Mouse (Mus musculus) lung, postnatal 14 days (tissue): ENCODE results near the gene Hoxc12.

Experiments used
- DNase-seq: peaks from one replicate; pipeline ENCODE4 v3.0.0; 2021

The Hoxc12 gene

DNA sequence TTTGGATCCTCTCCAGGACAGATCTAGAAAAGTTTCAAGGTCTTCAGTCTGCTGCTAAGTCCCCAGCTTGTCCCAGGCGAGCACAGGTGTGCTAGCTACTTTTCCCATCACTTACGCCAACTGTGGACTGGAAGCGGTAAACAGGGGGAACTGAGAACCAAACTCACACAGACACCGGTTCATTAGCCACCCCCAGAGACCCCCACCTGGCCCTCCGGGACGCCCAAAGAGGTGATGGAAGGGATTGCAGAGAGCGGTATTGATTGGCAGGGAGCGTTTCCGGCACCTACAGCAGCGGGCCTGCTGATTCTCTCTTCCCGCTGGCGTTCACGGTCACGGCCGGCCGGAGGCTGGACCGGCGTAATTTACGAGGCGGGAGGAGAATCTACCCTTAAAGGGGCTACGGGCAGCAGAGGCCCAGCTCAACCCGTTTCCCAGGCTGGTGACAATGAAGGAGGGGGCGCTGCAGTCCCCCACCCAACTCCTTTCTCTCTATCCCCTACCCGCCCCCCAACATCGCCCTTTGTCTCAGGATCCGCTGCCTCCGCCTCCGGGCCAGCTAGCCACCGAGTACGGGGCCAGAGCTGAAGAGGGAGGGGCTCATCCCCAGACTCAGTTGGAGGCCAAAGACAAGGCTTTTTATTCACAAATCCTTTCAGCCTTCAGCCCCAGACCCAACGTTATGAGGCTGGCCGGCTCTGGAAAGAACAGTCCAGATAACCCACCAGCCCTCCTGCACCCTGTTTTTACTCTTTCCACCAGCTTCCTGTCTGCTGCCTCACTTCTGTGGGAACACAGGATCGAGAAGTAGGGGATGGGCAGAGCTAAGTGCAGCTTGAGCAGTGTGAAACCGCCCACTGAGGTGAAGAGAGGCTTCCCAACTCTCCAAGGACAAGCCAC is 2.9 kb downstream of the Hoxc12 start:
- DNase-seq, result no peak

GRCm38 (mm10) chr15:102942739-102943467 is 6.3 kb downstream of the Hoxc12 start:
- no peak for DNase-seq

DNA sequence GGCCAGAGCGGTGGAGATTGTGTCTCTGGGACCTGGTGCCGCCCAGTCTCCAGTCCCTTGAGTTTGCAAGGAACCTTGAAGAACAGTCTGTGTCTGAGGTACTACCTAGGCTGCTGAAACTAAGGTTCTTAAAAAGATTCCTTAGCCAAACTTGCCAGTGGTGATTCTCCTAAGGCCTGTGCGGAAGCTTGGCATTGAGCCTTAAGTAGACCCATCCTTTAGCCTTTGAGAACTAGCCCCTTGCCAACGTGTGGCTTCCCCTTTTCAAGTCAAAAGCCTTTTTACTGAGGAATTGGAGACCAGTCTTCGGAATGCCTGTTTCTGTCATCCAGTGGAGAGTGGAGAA is 6.9 kb downstream of the Hoxc12 start:
- no peak for DNase-seq

GRCm38 (mm10) chr15:102945185-102946077 is 8.9 kb downstream of the Hoxc12 start:
- DNase-seq, result no peak

DNA sequence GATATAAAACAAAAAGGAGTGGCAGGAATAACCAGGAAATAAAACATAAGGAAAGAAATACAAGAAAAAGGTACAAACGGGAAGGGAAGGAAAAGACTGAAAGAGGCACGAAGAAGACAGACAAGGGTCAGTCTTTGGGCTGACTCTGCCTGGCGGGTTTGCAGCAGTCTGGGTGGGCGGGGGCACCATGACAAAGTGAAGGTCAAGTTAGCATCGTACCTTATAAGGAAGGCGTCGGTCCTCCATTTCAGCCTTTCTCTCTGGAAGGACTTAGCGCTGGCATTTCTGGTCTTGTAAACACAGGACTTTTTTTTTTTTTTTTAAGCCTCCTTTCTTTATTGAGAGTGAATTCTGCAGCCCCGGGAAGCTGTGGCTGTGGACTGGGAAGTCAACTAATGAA is 10.7 kb downstream of the Hoxc12 start:
- no peak for DNase-seq

- no peak for DNase-seq
These were observed 12.3 kb downstream of the Hoxc12 start for GRCm38 (mm10) chr15:102948842-102949241.

DNA sequence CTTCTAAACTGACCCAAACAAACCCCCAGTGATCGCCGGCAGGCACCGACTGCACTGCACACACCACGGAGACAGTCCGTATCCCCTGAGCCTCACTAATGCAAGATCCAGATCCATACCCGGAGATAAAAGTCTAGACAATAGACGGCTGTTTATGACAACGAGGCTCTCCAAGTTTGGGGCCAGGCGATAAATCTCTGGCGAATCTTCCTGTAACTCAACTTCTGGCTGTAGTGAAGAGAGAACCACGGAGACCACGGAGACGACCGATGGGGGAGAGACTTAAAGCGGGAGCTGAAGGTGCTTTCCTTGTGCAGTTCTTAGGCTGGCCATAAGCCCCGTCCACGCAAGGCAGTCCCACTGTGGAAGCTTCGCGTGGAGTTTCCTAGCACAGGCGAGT is 13.1 kb downstream of the Hoxc12 start:
- no peak for DNase-seq

DNA sequence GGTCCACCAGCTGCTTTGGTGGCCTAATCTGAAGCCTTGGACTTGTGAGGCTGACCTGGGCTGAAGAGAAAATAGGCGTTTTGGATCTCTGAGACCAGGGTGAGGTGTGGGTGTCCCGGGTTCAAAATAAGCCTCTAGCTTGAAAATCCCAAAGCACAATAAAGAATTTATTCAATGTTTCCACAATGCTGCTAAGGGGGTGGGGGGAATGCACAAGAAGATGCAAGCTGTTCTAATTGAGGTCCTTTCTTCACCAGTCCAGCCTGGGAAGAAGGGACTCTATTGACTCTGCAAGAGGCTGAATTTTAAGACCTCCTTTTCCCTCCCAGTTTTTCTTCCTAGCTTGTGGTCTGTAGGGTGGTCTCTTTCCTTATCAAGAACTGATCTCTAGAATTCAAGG is 14.3 kb downstream of the Hoxc12 start:
- DNase-seq, result no peak

GRCm38 (mm10) chr15:102953561-102953960 is 17.0 kb downstream of the Hoxc12 start:
- DNase-seq, result no peak

- no peak for DNase-seq
These were observed 17.8 kb downstream of the Hoxc12 start, which contains the start of gene Hoxc11 for GRCm38 (mm10) chr15:102954192-102955006. TSS of gene Hoxc11 (plus strand) at chr15:102954427.

DNA sequence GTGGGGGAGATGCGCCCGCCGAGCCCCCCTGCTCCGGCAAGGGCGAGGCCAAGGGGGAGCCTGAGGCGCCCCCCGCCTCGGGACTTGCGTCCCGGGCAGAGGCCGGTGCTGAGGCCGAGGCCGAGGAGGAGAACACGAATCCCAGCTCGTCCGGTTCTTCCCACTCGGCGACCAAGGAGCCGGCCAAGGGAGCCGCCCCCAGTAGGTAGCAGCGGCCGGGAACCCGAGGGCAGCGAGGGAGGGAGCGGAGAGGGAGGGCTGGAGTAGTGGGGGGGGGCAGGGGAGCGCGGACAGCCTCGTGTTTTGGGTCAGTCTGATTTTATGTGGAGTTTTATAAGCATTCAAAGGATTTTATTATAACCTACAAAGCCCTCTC is 18.4 kb downstream of the Hoxc12 start:
- DNase-seq, result no peak

- no peak for DNase-seq
These were observed 19.5 kb downstream of the Hoxc12 start for GRCm38 (mm10) chr15:102955833-102956640.

- DNase-seq, result no peak
These were observed 20.3 kb downstream of the Hoxc12 start for GRCm38 (mm10) chr15:102956906-102957305.

- DNase-seq, result no peak
These were observed 23.2 kb downstream of the Hoxc12 start for GRCm38 (mm10) chr15:102959663-102960191.

- DNase-seq, result no peak
These were observed 25.2 kb downstream of the Hoxc12 start for GRCm38 (mm10) chr15:102961728-102962127.

DNA sequence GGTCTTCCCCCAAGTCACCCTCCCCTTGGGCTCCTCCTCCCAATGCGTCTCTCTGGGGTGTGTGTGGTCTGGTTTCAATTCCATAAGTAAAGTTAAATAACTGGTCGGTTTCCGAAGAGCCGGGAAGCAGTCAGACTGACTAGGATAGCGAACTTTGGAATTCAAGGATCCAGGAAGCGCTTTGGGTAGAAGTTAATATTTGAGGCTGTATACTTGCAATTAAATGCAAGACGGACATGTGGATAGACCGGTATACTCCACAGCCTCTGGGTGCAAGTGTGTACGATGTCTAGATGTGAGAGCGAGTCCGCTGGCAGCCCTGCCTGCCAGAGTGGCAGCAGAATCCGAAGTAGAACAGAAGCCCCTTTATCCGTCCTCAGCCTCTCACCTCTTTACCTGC is 25.9 kb downstream of the Hoxc12 start:
- no peak for DNase-seq

DNA sequence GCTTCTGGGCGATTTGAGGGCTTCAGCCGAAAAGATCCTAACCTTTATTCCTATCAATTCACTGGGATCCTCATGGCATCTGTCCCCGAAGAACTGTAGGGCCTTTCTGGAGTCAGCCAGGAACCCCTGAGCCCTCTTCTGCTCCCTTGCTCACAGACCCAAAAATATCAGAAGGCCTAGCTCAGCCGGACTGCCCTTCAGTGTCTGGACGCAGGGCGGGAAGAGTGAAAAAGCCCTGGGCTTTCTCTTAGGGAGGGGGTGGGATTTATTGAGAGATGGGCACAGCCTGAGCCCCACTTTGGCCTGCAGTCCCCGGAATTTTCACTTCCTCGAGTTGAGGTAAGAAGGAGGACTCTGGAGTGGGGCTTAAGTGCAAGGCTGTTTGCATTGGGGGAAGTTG is 26.7 kb downstream of the Hoxc12 start:
- DNase-seq, result no peak

DNA sequence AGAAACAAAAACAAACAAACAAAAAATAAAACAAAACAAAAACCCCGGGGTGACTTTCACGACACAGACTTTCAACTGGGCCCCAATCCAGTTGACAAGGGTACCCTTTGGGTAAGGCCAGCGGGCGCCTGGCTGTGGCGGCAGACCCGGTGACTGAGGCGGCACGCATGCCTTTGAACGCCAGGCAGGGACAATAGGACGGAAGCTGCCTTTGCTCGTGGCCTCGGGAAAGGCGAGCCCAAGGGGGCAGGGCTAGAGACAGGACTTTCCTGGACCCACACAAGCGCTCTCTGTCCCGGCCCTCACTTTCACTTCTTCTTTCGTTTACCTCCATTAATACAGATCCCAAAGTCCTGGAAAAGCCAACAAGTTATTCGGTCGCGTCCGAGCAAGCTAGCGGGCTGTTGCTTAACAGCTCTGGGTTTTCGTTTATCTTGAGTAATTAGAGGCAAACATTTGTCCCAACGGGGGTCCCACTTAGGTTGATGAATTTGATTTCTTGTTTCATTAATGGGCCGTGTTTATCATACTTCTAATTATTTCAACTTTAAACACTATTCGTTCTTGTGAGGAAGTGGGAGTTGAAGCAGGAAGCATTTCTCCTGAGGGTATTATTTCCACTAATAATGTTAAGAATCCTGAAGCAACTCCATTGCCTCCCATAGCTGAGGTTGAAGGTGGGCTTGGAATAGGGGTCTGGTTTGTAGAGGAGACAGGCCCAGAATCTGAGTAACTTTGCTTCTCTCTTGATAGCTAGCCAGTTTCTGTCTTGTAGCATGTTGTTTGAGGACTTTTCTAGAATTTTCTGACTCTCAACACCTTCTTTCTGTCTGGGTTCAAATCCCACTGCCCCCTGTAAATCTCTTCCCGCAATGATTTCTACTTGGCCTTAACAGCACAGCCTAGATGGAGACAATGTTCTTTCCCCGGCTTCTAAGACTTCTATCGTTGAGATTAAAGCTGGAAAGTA is 27.4 kb downstream of the Hoxc12 start:
- DNase-seq, result no peak

- no peak for DNase-seq
These were observed 28.7 kb downstream of the Hoxc12 start for GRCm38 (mm10) chr15:102965003-102965891.
